Mouse (Mus musculus): ENCODE results near the gene Ikzf1.

GRCm38 (mm10) chr11:11821387-11821975 lies 136.7 kb downstream of the Ikzf1 start:
- no peak for TF ChIP-seq CTCF (IDR thresholded peaks at IDR 0.05; ENCODE audit: extremely low read depth, insufficient read length, insufficient replicate concordance, low read depth, low read length)
- no peak for TF ChIP-seq POLR2A (IDR thresholded peaks at IDR 0.05; ENCODE audit: low read depth, low read length)

Measured in small intestine, adult 2 months (tissue).